Mouse (Mus musculus) midbrain, embryonic 13.5 days (tissue): ENCODE data around the gene Gm10401. TPM values are rescaled to one million over a fixed set of nuclear protein-coding genes. Genes with fewer than 3 reads are reported as not detected.

Experiments used
- ATAC-seq: fragments of 200-750 bp; cut with Nextera tagmentation; 2 replicates; pipeline ENCODE4 v1.8.0; 2017; ENCODE audit warnings: mild to moderate bottlenecking, moderate TSS enrichment, moderate library complexity
- H3K27ac ChIP-seq: fragments of 300-500 bp; sonication (generic); 2 replicates; pipeline ENCODE4 v1.5.1; 2015; ENCODE audit warnings: inconsistent platforms, mild to moderate bottlenecking, moderate library complexity
- H3K27me3 ChIP-seq: fragments of 300-500 bp; sonication (generic); 2 replicates; pipeline ENCODE4 v1.6.1; 2015; ENCODE audit warnings: mild to moderate bottlenecking, inconsistent platforms
- H3K36me3 ChIP-seq: fragments of 300-500 bp; sonication (generic); 2 replicates; pipeline ENCODE4 v1.6.1; 2015; ENCODE audit warnings: mild to moderate bottlenecking, inconsistent platforms
- H3K4me1 ChIP-seq: fragments of 300-500 bp; sonication (generic); replicated peaks from 2 replicates; pipeline ENCODE4 v1.6.1; 2015; ENCODE audit warnings: inconsistent platforms
- H3K4me2 ChIP-seq: fragments of 300-500 bp; sonication (generic); replicated peaks from 2 replicates; pipeline ENCODE4 v1.6.1; 2015; ENCODE audit warnings: moderate library complexity, mild to moderate bottlenecking, inconsistent platforms
- H3K4me3 ChIP-seq: fragments of 300-500 bp; sonication (generic); replicated peaks from 2 replicates; pipeline ENCODE4 v1.5.1; 2015; ENCODE audit warnings: mild to moderate bottlenecking, inconsistent platforms
- H3K9ac ChIP-seq: fragments of 300-500 bp; sonication (generic); replicated peaks from 2 replicates; pipeline ENCODE4 v1.6.1; 2015; ENCODE audit warnings: mild to moderate bottlenecking, inconsistent platforms
- H3K9me3 ChIP-seq: fragments of 300-500 bp; sonication (generic); 2 replicates; pipeline ENCODE4 v1.6.1; 2016; ENCODE audit warnings: mild to moderate bottlenecking, inconsistent platforms
- WGBS: fragments of 180-500 bp; shearing (Covaris S2); methylation state at CpG from one replicate; pipeline ENCODE4 v1.1.7; 2015; 5-methylcytosine and 5-hydroxymethylcytosine counted together
- polyA plus RNA-seq: library from polyadenylated mRNA; unstranded; fragments of >200 nt; fragmentation: Nextera tagmentation; extraction: Ambion mirVana; gene quantifications from 2 replicates; pipeline ENCODE4 v1.2.1, GENCODE M21; 2015

Gm10401 gene
- polyA plus RNA-seq, 1 experiment from 2014 or later, result 41.9 TPM

- H3K27ac ChIP-seq, result no peak overlapping the region
- ATAC-seq, result no peak
- peak overlapping the region; percentile 75 for H3K4me2 ChIP-seq
- WGBS, result 63% methylated on average over 6 of the region's 6 CpGs
- H3K9ac ChIP-seq, result peak overlapping the region; percentile 92
- peak overlapping the region; percentile 88 for H3K4me3 ChIP-seq
- H3K36me3 ChIP-seq, result peaks cover 21% of the 10 kb centered on the region
- no peaks in the 10 kb centered on the region for H3K9me3 ChIP-seq
- no peaks in the 10 kb centered on the region for H3K27me3 ChIP-seq
- H3K4me1 ChIP-seq, result peaks cover 20% of the 10 kb centered on the region
Measured at GRCm38 (mm10) chr5:115133358-115134066, 35.4 kb upstream of the Gm10401 start.

- WGBS, result 89% methylated on average over 8 of the region's 8 CpGs
- Histone ChIP-seq H3K4me1 (peaks cover 20% of the 10 kb centered on the region), H3K36me3 (peaks cover 32% of the 10 kb centered on the region), H3K27ac (no peak overlapping the region), H3K4me3 (peak overlapping the region; percentile 8; the same call in 1 of the 2 replicates), H3K9me3 (no peaks in the 10 kb centered on the region), H3K9ac (peak overlapping the region; percentile 40; the same call in 1 of the 2 replicates), H3K4me2 (peak overlapping the region; percentile 75), H3K27me3 (no peaks in the 10 kb centered on the region)
- ATAC-seq, result no peak
Measured at GRCm38 (mm10) chr5:115132465-115132864, 34.4 kb upstream of the Gm10401 start.

- H3K4me1 ChIP-seq, result peaks cover 35% of the 10 kb centered on the region
- H3K9me3 ChIP-seq, result no peaks in the 10 kb centered on the region
- no peaks in the 10 kb centered on the region for H3K27me3 ChIP-seq
- 89% methylated on average over 6 of the region's 6 CpGs for WGBS
- H3K4me2 ChIP-seq, result no peak overlapping the region
- no peak overlapping the region for H3K4me3 ChIP-seq
- H3K27ac ChIP-seq, result no peak overlapping the region
- H3K9ac ChIP-seq, result no peak overlapping the region
- ATAC-seq, result no peak
- peaks cover 58% of the 10 kb centered on the region for H3K36me3 ChIP-seq
Measured at GRCm38 (mm10) chr5:115129328-115129727, 31.2 kb upstream of the Gm10401 start.

GRCm38 (mm10) chr5:115127421-115128179 is 29.5 kb upstream of the Gm10401 start:
- Histone ChIP-seq H3K36me3 (peaks cover 73% of the 10 kb centered on the region), H3K9me3 (no peaks in the 10 kb centered on the region), H3K27ac (no peak overlapping the region), H3K4me2 (no peak overlapping the region), H3K4me3 (no peak overlapping the region), H3K27me3 (no peaks in the 10 kb centered on the region), H3K4me1 (peaks cover 18% of the 10 kb centered on the region), H3K9ac (no peak overlapping the region)
- 93% methylated on average over 22 of the region's 22 CpGs for WGBS
- ATAC-seq, result no peak

- peaks cover 77% of the 10 kb centered on the region for H3K36me3 ChIP-seq
- WGBS, result 91% methylated on average over 27 of the region's 28 CpGs
Measured at GRCm38 (mm10) chr5:115126578-115127312, 28.6 kb upstream of the Gm10401 start.

GRCm38 (mm10) chr5:115125211-115125871 is 27.2 kb upstream of the Gm10401 start:
- 25% methylated on average over 24 of the region's 24 CpGs for WGBS
- ATAC-seq, result peak; percentile 76
- no peaks in the 10 kb centered on the region for H3K27me3 ChIP-seq
- H3K9ac ChIP-seq, result peak overlapping the region; percentile 5; the same call in 1 of the 2 replicates
- peak overlapping the region; percentile 52 for H3K27ac ChIP-seq
- H3K4me1 ChIP-seq, result peaks cover 15% of the 10 kb centered on the region
- H3K4me3 ChIP-seq, result no peak overlapping the region
- no peaks in the 10 kb centered on the region for H3K9me3 ChIP-seq
- H3K36me3 ChIP-seq, result peaks cover 74% of the 10 kb centered on the region
- H3K4me2 ChIP-seq, result no peak overlapping the region

More at GRCm38 (mm10) chr5:115126578-115127312, 28.6 kb upstream of the Gm10401 start:
- Histone ChIP-seq H3K4me2 (no peak overlapping the region), H3K27me3 (no peaks in the 10 kb centered on the region), H3K9ac (no peak overlapping the region), H3K4me3 (no peak overlapping the region), H3K4me1 (peaks cover 15% of the 10 kb centered on the region), H3K9me3 (no peaks in the 10 kb centered on the region), H3K27ac (no peak overlapping the region)
- no peak for ATAC-seq

GRCm38 (mm10) chr5:115124690-115125089 is 26.6 kb upstream of the Gm10401 start:
- no peak overlapping the region for H3K27ac ChIP-seq
- no peak overlapping the region for H3K4me2 ChIP-seq
- H3K9me3 ChIP-seq, result no peaks in the 10 kb centered on the region
- no peak overlapping the region for H3K9ac ChIP-seq
- 0 out of 2 replicates have a peak, but pooled peaks have one; percentile 21 for ATAC-seq
- no peak overlapping the region for H3K4me3 ChIP-seq
- 89% methylated on average over 6 of the region's 6 CpGs for WGBS
- H3K36me3 ChIP-seq, result peaks cover 67% of the 10 kb centered on the region
- H3K4me1 ChIP-seq, result peaks cover 15% of the 10 kb centered on the region
- no peaks in the 10 kb centered on the region for H3K27me3 ChIP-seq

GRCm38 (mm10) chr5:115120978-115121377 is 22.9 kb upstream of the Gm10401 start:
- no peak overlapping the region for H3K9ac ChIP-seq
- peaks cover 43% of the 10 kb centered on the region for H3K36me3 ChIP-seq
- H3K4me3 ChIP-seq, result no peak overlapping the region
- H3K4me1 ChIP-seq, result peaks cover 27% of the 10 kb centered on the region
- H3K27me3 ChIP-seq, result no peaks in the 10 kb centered on the region
- H3K27ac ChIP-seq, result no peak overlapping the region
- no peak overlapping the region for H3K4me2 ChIP-seq
- no peaks in the 10 kb centered on the region for H3K9me3 ChIP-seq
- ATAC-seq, result no peak
- WGBS, result 89% methylated on average over 5 of the region's 5 CpGs

- Histone ChIP-seq H3K27ac (peak within 1 kb of the TSS; percentile 30; the same call in 1 of the 2 replicates), H3K4me3 (peak within 1 kb of the TSS; percentile 66), H3K27me3 (no peaks in the 10 kb centered on the region), H3K36me3 (peaks cover 45% of the 10 kb centered on the region), H3K9ac (peak within 1 kb of the TSS; percentile 81), H3K9me3 (no peaks in the 10 kb centered on the region), H3K4me2 (peak within 1 kb of the TSS; percentile 79), H3K4me1 (peaks cover 14% of the 10 kb centered on the region)
- under 1% methylated on average over 34 of the region's 39 CpGs for WGBS
- ATAC-seq, result peak; percentile 91
Measured at GRCm38 (mm10) chr5:115118961-115119570, 21.0 kb upstream of the Gm10401 start, which contains the start of gene Acads. Acads (minus strand) TSS chr5:115119346.

GRCm38 (mm10) chr5:115117467-115117866 is 19.4 kb upstream of the Gm10401 start:
- Histone ChIP-seq H3K27ac (no peak overlapping the region), H3K4me2 (no peak overlapping the region), H3K4me1 (peaks cover 14% of the 10 kb centered on the region), H3K9ac (no peak overlapping the region), H3K36me3 (peaks cover 40% of the 10 kb centered on the region), H3K9me3 (no peaks in the 10 kb centered on the region), H3K27me3 (no peaks in the 10 kb centered on the region), H3K4me3 (no peak overlapping the region)
- 97% methylated on average over 13 of the region's 13 CpGs for WGBS
- no peak for ATAC-seq

- 83% methylated on average over 3 of the region's 3 CpGs for WGBS
- Histone ChIP-seq H3K36me3 (peaks cover 47% of the 10 kb centered on the region), H3K4me3 (no peak overlapping the region), H3K9ac (no peak overlapping the region), H3K9me3 (no peaks in the 10 kb centered on the region), H3K4me1 (peaks cover 14% of the 10 kb centered on the region), H3K27me3 (no peaks in the 10 kb centered on the region), H3K4me2 (no peak overlapping the region), H3K27ac (no peak overlapping the region)
- ATAC-seq, result no peak
Measured at GRCm38 (mm10) chr5:115116426-115116825, 18.3 kb upstream of the Gm10401 start.
